Mouse (Mus musculus): ENCODE measurements around the gene Dap.

The Dap gene

DNA sequence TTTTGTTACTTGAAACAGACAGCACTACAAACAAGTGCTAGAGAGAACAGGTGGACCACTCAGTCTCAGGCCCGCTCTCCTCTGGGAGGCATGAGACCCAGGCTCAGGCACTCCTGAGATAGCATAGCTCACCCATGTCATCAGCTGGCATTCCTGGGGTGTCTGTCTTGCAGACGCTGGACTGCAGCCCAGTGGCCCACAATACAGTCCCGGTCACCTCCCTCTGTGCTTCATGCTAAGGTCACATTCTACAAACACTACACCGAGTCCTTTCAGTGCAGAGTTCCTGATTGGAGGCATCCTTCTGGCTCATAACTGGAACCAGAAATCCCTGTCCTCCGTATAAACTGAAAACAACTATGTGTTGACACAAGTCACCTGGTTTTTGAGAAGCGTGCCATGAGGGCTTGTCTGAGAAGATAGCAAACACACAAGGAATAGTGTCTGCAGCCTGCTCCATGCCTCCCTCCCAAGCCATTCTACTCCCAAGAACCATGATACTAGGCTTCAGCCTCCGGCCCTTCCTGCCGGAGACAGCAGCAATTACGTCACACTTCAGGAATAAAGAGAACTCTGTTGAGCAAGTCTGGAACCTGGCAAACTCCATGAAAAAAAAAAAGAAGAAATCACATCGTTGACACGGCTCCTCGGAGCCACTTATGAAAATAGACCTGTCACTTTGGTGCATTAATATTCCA, 78.3 kb downstream of the Dap start:
- DNase-seq (ENCODE audit: low spot score), result no peak

DNA sequence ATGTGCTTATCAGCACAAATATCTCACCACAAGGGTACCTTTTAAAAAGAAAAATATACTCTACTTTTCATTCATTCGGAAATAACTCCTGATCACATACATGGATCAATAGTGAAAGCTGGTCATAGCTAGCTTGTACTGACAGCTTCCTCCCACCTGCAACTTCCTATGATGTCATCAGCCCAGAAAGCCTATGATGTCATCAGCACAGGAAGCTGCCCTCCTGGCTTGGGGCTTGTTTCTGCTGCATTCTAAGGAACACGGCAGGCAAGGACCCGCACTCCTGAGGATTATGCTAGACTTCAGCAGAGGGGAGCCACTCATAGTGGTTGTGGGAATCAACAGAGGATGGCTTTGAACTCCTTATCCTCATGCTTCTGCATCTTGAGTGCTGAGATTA, 80.2 kb downstream of the Dap start:
- no peak for DNase-seq (ENCODE audit: low spot score)

DNA sequence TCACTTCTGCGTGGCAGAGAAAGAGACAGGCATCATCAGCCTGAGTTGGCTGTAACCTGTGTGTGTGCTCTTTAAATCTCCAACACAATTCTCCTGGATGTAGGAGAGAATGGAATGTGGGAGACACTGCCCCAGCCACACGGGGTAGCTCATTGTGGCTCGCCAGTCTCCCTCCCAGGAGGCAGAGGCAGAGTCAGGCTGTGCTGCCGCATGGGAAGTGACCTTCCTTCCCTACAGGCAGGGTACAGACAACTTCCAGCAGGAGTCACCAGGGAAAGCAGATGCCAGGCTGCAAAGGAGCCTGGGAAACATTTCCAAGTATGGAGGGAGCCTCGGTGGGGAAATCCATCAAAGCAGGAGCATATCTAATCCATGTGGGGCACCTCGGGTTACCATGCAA, 81.1 kb downstream of the Dap start:
- no peak for DNase-seq (ENCODE audit: low spot score)

DNA sequence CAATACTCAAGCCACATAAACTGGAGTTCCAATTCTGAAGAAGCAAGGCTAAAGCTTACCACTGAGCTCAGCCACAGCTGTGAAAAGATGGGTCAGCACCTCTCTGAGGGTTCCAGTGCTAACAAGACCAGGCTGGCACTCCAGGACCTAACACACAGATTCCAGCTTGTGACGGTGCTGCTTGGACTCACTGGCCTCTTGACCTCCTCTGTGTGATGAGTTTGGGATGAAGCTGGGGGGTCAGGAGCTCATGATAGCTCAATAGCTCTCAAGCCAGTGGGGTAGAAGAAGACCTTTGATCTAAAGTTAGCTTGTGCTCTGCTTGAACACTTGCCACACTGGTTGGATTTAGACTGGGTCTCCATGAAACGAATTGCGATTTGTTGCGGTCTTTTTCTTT, 82.6 kb downstream of the Dap start:
- DNase-seq (ENCODE audit: low spot score), result no peak

DNA sequence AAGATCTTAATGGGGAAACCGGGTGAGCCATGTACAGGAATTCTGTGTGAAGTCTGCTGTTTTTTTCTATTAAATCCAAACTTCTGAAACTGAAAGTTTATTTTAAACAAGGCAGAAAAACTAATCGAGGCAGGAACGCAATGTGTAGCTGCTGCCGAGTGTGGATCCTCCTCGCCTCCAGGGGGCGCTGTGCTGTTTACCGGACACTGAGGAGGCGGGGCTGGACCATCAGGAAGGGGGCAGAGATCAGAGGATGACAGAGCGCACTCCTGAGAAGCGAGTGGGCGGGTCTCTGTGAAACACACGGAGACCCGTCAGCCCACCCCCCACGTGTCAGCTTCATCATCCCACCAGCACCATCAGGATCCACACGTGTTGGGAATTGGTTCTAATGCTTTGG, 85.4 kb downstream of the Dap start:
- DNase-seq (ENCODE audit: low spot score), result no peak

DNA sequence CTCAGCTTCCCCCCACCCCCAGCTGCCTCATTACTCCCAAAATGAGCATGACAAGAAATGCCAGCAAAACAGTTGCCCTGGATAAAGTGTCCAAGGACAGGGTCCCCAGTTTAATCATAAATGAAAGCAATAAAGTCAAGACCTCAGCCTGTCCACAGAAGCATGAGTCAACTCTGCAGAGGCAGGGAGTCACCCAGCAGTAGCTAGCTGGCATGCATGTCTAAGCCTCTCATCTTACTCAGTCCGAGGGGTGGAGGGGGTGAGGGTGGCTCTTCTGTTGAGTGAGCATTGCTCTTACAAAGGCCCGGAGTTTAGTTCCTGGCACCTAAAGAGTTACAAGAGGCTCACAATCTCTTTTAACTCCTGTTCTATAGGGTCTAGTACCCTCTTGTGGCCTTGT, 87.9 kb downstream of the Dap start:
- no peak for DNase-seq (ENCODE audit: low spot score)

DNA sequence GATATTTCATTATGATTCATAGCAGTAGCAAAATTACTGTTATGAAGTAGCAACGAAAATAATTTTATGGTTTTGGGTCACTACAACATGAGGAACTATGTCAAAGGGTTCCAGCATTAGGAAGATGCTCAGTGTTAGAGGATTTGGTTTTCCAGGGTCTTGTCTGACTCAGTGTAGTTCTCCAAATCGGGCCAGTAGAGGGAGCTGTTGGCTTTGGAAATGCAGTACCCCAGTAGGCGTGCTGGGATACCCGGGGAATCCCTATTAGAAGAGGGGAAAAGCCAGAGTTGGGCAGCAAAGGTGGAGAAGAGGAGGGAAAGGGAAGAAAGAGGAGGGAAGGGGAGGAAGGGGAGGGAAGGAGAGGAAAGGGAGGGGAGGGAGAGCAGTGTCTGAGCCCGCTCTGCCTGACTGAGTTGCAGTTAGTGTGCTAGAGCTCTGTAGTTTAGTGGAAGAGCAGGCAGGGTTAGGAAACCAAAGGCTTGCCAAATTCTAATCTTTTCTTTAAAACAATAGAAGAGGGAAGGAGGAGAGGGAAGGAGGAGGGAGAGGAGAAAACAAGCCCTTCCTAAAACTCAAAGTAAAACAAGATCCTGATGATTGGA, 91.6 kb downstream of the Dap start:
- peak; percentile 90 for DNase-seq (ENCODE audit: low spot score)

DNA sequence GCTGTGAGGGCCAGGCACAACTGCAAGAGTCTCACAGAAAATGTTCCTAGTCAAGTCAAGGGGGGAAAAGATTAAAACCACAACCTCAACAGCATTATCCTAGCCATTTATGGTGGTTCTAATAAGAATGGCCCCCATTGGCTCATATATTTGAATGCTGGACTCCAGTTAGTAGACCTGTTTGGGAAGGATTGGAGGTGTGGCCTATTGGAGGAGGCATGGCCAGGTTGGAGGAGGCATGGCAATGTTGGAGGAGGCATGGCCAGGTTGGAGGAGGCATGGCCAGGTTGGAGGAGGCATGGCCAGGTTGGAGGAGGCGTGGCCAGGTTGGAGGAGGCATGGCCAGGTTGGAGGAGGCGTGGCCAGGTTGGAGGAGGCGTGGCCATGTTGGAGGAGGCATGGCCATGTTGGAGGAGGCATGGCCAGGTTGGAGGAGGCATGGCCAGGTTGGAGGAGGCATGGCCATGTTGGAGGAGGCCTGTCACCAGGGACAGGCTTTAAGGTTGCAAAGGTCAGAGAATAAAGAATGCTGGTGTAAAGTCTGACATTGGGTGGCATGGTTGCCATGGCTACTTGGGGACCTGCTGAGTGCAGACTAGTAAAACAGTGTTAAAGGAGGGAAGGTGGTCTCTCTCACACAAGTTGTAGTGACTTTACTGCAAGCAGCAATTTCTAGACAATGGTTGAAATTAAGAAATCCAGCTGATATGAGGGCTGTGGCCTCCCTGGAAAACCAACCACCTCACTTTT, 93.1 kb downstream of the Dap start:
- DNase-seq (ENCODE audit: low spot score), result no peak

DNA sequence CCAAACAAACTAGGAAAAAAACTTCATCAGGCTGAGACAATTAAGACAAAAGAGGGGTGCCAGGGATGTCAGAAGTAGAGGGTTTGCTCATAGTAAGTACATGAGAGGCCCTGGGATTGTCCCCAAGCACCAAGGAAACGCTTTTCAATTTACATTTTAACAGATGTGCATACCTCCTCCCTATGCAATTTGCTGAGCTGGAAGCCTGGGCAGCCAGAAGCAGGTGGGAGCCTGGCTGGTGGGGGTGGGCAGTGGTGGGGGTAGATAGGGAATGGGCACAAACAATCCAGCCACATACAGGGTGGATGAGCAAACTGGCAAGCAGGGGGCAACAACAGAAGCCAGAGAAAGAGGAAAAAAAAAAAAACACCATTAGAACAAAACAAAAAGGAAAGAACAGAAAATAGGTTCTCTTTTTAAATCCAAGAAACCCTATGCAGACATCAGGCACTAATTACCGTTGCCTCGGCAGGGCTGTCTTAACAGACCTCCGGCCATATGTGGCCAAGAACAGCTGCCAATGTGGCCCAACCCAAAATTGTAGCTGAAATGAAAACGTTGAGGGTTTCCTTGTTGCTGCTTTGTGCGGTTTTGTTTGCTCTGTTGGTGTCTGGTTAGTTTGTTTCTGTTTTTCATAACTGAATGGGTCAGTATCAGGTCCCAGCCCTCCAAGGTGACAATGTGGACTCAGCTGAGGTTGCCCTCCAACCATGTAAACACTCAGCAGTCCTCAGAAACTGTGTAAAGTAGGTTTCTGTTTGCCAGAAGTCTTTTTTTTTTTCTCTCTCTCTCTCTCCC, 94.2 kb downstream of the Dap start:
- no peak for DNase-seq (ENCODE audit: low spot score)

DNA sequence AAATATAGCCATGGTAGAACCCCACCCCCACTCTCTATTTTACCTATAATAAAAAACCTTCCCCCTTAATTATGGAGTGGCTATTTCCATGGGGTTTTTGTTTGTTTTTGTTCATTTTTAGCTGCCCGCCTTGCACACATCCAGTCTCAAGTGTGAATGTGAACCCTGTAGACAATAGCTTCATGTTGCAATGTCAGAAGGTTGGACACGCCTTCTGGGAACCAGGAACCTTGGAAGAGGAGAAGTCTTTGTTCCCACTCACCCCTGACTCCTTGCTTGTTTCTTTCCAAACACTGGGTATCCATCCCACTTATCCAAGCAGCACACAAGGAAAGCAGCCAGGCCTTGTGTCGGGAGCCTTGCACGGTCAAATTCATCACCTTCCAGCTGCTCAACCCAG, 94.9 kb downstream of the Dap start:
- DNase-seq (ENCODE audit: low spot score), result no peak

DNA sequence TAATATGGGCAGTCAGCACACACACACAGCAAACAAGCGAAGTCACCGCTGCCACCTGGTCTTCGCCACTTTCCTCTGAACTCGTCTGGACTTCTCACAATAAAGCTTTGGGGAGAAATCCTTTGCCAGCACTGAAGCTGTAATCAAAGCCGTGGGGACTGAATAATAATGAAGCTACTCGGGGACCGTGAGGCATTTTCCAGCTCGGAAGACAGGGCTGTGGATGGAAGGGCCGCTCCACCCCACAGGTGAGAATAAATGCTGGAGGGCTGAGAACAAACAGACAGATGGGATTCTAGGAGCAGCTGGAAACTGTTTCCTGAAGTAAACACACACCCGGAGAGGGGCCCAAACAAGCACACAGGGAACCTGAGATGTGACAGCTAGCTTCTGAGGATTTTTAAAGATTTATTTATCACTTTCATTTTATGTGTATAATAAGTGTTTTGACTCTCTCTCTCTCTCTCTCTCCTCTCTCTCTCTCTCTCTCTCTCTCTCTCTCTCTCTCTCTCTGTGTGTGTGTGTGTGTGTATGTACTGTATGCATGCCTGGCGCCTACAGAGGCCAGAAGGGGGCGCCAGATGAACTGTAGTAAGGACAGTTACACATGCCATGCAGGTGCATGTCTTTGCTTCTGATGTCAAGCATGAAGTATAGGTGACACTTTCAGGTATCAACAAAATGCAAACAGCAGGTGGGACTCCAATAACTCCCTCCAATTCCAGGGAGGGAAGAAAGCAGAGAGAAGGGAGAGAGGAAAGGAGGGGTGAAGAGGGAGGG, 96.7 kb downstream of the Dap start:
- DNase-seq (ENCODE audit: low spot score), result no peak

DNA sequence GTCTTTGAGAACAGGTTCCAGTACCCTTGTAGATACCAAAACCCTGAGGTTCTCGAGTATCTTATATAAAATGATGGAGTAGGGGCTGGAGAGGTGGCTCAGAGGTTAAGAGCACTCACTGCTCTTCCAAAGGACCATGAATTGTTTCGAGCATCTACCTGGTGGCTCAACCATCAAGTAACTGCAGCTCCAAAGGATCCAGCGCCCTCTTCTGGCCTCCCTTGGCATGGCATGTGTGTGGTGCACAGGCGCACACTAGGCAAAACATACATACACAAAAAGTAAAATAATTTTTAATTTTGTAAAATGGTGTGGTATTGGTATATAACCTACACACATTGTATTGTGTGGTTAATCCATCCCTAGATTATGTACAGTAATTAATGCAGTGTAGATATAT, 99.6 kb downstream of the Dap start:
- DNase-seq (ENCODE audit: low spot score), result no peak

Measured in layer of hippocampus, adult 11-12 months (tissue).